Mouse (Mus musculus): ENCODE measurements around the gene Pskh1.
A peak's percentile ranks its signal among the peaks of the same experiment; 100 is the strongest.

GRCm38 (mm10) chr8:105938306-105938669, 38.0 kb downstream of the Pskh1 start, which contains the start of gene Psmb10:
- peak; percentile 34; the same call in 1 of the 2 replicates for TF ChIP-seq CTCF (IDR thresholded peaks at IDR 0.05; ENCODE audit: low read depth)
- no peak for TF ChIP-seq EP300 (optimal IDR thresholded peaks at IDR 0.05)
